Mouse (Mus musculus) megakaryocyte, embryonic 14.5 days (primary cell): Measurements from ENCODE around the gene Hsd17b11.
"Not testable (repeated sequence)": the region's sequence is repeated elsewhere in the genome, so short reads cannot be mapped to it uniquely, and the experiment has no call there.

ENCODE experiments used
- FLI1 ChIP-seq: IDR thresholded peaks from 2 replicates; pipeline ENCODE4 v1.6.1; 2012; ENCODE audit warnings: low read length, inconsistent platforms, mixed read lengths
- GATA1 ChIP-seq: IDR thresholded peaks from 3 replicates; pipeline ENCODE4 v1.6.1; 2012; ENCODE audit warnings: mixed read lengths, low read length, inconsistent platforms, borderline replicate concordance

DNA sequence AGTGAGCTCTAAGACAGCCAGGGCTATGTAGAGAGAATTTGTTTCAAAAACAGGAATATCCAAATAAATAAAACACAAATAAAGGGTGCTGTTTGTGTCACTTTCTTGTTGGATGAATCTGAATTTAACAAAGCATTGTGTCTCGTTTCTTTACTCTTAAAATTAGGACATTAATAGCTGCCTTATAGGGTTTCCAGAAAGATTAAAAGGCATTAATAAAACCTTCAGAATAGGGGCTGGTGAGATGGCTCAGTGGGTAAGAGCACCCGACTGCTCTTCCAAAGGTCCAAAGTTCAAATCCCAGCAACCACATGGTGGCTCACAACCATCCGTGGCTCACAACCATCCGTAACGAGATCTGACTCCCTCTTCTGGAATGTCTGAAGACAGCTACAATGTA, 2.5 kb upstream of the Hsd17b11 start:
- not testable (repeated sequence) for TF ChIP-seq GATA1, FLI1
